Mouse (Mus musculus) kidney, postnatal 36 days (tissue): ENCODE results near the gene Tcp11.
A peak's percentile ranks its signal among the peaks of the same experiment; 100 is the strongest.

Experiments
- DNase-seq, 2 experiments: peaks; one replicate each; pipeline ENCODE4 v3.0.0; 2021 to 2022; ENCODE audit warnings: mixed read lengths in 2 of 2

Gene Tcp11

DNA sequence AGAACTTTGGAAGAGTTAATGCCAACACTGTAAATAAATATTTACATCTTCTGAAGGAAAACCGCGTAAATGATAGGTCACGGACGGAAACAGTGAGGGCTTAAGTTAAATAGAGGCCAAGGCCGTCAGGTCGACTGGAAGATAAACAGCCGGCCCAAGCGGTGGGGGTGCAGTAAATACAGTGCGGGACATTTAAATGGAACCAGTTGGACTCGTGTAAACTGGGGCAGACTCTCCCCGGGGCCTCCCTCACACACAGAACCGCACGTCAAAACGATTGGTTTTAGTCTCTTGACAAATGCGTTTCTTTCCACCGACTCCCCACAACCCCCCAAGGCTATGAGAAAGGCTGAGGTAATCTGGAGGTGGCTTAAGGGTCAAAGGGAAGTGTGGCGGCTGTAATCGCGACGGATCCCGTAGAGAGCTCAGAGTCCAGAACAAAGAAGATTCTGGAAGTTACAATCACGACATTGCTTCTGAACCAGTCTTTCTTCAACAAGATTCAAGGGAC lies 4.0 kb upstream of the Tcp11 start:
- no peak for DNase-seq

DNA sequence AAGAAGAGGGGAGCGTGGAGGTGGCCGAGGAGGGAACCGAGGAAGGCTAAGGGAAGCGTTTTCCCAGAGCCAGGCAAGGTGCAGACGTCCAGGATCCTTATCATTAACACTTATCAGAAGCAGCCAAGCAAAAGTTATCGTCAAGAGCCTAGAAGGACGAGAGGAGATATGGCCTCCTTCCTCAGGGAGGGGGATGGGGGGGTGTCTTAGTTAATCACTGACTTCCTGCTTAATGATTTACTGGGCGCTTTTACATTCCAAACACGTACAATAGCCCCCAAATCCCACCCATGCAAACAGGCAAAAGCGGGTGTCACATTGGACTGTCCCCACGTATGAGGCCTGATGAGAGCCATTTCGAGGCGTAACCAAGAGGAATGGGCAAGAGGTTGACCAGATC lies 2.4 kb upstream of the Tcp11 start:
- DNase-seq: no peak

DNA sequence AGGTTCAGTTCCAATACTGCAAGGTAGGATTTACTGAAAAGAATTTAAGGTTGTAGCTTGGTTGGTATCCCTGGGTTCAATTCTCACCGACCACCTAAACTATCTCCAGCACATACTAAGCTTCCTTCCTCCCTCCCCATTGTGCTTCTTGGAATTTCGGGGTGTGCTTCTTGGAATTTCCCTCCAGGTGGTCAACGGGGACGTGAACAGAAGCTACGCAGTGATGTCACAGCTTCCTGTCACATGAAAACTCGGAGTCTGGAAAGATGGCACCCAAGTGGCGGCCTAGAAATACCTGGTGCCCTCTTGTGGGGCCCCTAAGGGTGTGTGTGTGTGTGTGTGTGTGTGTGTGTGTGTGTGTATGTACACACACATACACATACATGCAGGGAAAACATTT lies 1.4 kb upstream of the Tcp11 start:
- no peak for DNase-seq

DNA sequence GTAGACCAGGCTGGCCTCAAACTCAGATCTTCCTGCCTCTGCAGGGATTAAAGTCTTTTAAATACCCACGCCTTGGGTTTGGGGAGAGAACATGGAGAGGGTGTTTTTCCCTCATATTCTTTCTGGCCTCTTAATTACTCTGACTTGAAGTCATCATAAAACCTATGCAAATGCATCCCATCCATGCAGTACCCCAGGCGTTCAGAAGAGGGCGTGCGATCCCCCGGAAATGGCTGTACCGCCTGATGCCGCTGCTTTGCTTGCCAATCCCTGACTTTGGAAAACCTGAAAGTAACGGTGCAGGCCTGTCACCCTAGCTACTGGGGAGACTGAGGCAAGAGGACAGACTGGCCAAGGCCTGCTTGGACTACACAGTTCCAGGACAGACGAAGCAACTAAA lies 946 bp upstream of the Tcp11 start:
- peak; percentile 46 to 68 for DNase-seq

DNA sequence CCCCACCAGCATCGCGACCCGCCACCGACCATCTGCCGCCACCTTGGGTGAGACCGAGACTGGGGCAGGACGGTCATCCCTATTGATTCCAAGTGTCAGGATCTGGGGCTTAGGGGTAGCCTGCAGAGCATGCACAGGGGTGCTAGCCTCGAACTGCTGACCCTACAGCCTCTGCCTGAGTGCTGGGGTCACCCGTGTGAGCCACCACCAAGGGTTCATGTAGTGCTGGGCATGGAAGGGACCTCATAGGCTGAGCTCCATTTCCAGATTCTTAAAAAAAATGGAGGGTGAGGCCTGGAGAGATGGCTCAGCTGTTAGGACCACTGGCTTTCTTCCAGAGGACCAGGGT lies 352 bp upstream of the Tcp11 start:
- no peak for DNase-seq

DNA sequence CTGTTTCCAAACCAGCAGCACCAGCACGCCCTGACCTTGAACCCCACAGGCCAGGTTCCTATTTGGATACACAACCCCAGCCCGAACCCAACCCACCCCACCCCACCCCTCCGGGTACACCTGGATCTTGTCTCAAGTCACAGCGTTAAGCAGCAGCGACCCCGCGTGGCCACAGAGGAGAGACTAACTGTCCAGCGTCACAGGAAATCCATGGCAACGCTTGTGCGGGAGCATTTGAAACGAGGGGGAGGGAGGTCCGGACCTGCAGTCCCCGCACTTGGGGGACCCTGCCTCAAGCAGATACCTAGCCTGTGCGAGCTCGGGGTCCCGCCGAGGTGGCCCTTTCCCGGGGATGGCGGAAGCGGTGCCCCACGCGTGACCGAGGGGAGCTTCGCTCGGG lies 821 bp downstream of the Tcp11 start:
- DNase-seq: peak; percentile 88 to 97

DNA sequence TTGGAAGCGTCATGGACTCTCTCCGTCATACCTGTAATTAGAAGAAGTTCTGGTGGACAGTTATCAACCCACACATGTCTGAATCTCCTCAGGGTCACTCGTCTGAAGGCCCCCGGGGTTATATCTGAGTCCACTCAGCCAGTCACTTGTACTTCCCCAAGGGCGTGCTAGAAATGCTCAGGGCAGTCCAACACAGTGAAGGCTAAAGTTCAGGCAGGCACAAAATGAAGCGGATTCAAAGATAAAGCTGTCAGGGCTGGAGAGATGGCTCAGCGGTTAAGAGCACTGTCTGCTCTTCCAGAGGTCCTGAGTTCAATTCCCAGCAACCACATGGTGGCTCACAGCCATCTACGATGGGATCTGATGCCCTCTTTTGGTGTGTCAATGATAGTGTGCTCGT lies 2.4 kb downstream of the Tcp11 start:
- no peak for DNase-seq

DNA sequence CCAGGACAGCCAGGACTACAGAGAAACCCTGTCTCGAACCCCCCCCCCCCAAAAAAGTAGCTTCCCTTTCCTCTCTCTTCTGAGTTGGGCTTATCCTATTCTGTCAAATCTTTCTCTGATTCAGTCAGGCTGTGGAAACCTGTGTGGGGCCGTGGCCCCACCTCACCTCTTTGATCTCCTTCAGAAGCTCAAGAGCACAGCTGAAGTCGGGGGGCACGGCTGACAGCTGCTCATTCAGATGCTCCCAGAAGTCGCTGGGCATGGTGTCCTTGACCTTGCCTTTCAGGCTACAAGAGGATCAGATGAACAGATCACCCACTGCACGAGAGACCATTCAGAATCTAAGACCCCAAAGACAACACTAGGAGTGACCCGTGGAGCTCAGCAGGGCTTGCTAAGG lies 6.0 kb downstream of the Tcp11 start:
- no peak for DNase-seq

DNA sequence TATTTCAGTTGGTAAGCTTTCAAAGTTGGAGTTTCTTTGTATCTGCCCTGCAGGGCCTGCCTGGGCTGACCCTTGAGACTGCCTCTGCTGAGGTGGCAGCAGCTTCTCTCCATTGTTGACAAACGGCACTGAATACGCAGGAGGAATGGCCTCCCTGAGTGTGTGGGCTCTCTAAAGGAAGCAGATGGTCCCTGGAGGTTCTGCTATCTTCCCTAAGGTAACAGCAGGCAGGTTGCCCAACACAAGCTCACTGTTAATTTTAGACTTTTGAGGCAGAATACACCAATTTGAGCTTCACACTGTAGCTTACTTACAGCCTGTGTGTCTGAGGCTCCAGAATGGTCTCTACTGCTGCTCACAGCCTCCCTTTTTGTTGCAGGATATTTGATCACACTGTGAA lies 7.7 kb downstream of the Tcp11 start:
- DNase-seq: no peak

DNA sequence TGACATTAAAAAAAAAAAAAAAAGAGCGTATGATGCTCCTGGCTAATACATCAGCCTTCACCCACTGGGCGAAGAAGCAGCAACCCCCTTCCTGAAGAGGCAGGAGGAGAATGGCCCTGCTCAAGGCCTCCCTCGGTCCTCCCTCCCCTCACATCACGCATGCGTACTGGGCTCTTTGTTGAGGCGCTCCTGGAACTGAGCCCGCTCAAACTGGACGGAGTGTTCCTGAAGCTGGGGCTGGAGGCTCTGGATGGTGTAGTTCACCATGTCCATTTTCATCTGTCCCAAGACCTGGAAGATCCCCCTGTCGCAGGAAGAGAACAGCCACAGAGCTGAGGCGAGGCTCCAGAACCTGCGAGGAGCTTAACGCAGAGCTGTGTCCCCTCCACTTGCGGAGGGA lies 10.2 kb downstream of the Tcp11 start:
- DNase-seq: no peak

DNA sequence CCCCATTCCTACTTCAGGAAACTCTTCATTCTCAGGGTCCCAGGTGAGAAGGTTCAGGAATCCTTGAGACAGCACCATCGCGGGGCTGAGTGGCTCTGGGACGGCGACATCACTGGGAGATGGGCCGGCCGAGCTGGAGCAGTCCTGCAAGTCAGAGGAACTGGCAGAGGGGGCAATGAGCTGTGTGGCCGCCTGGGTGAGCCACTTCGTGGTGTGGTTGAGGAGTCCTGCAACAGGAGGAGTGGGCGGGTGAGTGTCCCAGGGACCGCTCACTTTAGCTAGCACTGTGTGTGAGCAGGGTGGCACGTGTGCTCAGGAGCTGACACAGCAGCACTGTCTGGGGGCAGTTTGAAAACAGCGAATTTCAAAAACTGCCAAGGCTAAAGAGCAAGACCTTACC lies 11.0 kb downstream of the Tcp11 start:
- DNase-seq: no peak

DNA sequence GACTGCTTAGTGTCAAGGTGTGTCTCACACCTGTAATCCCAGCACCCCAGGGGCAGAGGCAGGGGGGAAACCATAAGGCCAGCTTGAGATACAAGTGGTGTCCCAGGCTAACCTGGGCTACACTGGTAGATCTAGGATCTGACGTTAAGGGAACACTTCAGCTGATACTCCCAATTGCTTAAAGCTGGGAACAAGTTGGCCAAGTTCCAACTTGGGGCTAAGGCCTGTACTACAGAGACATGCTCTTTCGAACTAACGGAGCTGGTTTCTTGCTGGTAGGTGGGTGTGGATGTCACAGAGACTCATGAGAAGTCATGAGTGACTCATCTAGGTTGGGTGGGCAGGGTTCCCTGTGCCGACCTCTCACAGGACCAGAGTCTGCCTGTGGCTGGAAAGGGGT lies 13.1 kb downstream of the Tcp11 start:
- no peak for DNase-seq

DNA sequence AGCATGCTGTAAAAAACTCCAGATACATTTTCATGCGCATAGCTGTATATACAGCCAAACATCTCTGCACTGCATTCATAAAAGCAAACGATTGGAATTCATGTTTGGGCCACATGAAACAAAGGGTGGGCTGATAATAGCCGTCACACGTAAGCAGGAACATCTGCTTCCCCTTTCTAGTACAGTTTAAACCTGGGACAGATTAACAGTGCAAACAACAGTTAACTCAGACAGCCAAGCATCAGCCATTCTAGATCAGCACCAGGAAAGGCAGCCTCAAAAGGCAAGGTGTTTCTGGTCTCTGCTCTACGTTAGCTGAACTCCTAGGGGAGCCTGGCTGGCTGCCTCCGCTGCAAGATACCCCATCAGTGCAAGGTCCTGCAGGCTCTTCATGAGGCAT lies 17.3 kb downstream of the Tcp11 start:
- DNase-seq: no peak

DNA sequence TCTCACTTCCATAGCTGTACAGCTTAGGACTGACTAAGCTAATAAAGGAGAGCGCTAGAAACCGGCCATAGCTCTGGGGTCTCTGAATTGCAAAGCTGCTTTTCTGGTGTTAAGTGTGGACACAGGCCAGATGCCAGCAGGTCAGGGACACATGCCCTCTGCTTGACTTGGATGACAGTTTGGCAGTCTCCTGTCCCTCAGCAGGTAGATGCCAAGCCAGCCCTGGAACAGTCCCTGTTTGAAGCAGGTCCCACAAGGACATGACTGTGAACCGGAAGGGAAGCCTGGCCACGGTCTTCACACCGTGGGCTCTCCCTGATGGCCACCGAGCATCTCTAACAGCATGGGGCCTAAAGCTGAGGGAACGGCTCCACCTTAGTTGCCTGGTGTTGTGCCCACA lies 17.7 kb downstream of the Tcp11 start:
- DNase-seq: no peak

DNA sequence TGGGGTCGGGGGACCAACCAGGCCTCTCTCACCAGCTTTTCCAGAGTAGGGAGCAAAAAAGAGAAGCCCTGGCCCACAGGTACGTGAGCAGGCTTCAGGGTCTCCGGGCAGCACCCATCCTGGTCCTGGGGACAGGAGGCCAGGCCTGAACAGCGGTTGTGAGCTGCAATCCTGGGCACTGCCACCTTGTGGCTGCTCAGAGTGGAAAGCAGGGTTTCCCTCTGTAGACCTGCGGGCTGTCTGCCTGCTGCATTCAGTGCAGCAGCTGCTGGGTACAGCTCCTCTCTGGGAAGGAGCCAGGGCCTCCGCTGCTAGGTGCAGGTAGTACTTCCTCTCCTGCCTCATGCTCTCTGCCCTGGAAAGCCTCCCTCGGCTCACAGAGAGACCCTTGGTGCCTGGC lies 19.0 kb downstream of the Tcp11 start:
- peak in 1 of 2 experiments; percentile 59 for DNase-seq

DNA sequence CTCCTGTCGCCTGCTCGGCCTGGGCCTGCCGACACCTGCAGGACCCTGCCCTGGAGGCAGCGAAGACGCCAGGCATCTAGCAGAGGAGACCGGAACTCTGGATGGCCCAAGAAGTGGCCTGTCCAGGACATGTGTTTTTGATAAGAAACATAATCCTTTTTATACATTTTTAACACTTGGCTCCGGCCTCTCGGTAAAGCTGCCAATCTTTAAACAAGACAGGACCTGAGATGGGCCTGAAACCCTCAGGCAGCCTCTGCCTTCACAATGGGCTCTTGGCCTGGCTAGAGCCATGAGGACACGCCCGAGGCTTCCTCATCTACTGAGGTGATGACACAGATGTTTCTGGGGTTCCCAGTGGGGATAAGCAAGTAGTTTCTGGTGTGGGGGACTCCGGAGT lies 19.8 kb downstream of the Tcp11 start:
- DNase-seq: no peak

DNA sequence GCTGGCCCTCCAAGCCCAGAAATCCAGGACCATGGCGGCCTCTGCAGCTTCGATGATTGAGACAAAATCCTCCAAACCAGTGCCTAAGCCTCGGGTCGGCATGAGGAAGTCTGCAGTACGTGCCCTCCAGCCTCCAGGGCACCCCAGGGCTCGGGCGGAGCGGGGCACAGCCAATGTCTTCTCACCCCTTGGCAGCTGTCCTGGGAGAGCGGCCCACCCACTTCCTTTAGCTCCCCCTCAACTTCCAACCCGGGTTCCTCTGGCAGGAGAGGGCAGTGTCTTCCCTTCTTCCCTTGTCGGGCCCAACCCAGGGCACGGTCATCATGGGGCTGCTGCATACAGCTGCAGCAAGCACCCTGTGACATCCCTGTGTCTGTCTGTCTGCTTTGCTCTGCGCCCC lies 22.1 kb downstream of the Tcp11 start:
- no peak for DNase-seq

DNA sequence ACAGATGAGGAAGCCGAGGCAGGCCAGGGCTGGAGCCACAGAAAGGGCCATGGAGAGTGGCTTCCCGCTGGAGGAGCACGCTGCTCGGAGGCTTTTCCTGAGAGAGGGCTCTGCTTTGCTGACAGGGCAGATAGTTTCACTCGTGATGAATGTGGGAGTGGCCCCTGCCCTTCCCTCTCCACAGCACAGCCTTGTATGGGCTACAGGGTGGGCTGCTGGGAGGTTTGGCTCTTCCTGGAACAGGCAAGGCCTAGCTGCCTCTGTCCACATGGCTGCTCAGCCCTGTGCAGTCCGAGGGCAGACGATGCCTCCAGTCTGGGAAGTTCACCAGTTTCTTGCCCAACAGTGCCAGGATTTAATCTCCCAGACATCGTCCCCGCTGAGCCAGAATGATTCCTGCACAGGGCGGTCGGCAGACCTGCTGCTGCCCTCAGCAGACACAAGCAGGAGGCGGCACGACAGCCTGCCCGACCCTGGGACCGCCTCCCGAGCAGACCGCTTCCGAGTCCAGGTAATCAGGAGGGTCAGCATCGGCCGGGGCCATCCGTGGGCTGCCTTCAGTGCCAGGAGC lies 28.1 kb downstream of the Tcp11 start:
- no peak for DNase-seq

DNA sequence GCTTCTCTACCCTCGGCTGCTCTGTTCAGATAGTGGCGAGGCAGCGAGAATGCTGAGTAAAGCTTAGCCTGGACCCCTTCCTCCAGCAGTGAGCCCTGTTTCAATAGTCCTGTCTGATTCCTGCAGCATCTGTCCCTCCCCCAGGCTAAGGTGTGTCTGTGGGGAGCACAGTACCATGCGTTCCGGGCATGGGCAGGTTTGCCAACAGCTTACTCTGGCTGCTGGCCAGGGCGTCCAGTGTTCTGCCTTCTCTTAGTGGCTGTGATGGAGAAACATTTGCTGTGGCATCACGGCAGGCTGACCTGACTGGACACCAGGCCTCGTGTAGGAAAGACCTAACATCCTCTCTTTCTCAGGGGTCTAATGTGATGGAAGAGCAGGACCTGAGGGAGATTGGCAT lies 30.2 kb downstream of the Tcp11 start:
- peak in 1 of 2 experiments; percentile 50 for DNase-seq

DNA sequence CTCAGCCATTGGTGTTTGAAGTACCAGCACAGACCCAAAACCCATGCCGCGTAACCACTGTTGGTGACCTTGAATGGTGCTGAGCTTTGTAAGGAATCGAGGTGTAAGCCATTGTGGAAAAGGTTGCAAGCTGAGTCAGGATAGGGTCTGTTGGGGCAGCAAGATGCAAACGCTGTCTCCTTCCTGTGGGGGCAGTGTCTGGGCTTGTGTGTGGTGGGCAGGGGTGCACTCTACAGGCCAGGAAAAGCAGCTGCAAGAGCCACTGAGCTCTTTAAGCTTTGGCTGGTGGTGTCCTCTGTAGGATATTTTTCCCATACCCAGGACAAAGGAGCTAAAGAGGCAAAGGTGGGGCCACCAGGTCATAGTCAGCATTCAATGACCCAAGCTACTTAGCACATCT lies 32.0 kb downstream of the Tcp11 start:
- DNase-seq: peak; percentile 35 to 56

DNA sequence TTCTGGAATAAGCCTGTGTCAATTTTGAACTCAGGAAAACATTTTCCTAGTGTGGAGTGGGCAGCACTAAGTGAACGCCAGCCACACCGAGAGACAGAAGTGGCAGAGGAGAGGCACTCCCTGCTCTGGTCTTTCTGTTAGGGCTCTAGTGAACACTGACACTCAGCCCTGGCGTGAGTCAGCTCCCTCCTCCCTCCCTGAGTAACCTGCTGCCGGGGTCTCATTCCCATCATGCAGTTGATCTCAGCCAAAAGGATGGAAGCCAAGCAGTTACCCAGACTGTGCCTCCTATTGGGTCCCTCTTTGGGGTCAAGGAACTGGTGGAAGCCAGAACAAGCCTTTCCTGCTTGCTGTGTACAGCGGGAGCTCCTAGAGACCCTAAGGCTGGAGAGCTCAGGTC lies 32.9 kb downstream of the Tcp11 start:
- no peak for DNase-seq

DNA sequence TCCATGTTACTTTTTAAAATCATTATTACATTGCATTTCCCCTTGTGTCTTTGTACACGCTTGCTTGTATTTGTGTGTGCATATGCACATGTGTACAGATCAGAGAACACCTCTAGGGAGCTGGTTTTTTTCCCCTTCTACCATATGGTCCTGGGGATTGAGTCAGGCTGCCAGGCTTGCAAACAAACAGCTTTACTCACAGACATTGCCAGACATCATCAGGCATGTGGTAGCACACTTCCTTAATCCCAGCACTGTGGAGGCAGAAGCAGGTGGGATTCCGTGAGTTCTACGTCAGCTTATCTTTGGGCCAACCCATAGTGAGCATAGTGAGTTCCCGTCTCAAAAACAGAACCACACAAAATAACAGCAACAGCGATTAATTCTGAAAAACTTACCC lies 33.4 kb downstream of the Tcp11 start:
- DNase-seq: no peak

DNA sequence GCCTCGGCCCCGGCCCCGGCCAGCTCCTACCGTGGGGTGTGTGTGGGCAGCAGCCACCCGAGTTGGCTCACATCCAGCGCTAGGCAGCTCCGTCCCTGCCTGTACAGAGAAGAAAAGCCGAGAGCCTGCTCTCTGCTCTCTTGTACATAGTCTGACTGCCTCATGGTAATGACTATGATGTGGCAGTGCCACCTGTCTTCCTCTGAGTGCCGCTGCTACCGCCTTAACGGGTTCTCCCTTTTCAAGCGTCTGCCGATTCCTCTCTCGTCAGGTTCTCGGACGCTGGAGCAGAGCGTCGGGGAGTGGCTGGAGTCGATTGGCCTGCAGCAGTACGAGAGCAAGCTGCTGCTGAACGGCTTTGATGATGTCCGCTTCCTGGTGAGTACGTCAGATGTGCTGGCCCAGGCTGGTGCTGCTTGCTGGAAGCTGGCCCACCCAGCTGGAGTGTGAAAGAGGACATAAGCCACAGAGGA lies 38.1 kb downstream of the Tcp11 start:
- DNase-seq: peak in 1 of 2 experiments; percentile 46

DNA sequence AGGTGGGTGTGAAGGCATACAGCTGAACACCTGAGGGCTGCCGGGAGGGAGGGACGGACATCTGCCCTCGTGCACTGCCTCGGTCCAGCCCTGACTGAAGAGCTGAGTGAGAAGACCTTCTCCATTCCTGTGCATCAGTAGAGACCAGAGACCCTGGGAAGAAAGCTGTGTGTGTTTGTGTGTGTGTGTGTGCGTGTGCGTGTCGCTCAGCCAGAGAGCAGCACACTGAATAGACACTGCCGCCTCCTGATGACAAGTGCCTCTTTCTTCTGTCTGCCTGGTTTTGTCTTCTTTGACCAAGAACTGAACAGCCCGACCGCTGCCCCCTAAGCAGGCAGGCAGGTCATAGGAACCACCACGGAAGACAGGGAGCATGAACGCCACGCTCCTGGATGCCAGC lies 39.1 kb downstream of the Tcp11 start:
- no peak for DNase-seq

DNA sequence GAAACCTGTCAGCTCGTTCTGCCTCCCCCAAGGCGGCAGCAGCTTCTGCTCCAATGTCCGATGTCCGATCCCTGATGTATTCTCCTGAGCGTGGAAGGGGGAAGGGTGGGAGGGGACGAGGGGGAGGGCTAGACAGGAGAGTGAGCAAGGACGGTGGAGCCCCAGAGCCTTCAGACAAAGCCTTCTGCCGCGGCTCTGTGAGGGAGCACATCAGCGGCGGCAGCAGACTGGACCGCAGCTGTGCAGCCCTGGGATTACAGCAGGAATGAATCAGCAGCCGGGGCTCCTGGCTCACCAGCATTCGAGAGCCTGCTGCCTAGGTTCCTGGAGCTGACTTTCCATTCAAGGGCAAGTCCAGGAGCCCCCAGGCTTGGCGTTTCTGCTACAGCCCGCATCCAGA lies 39.8 kb downstream of the Tcp11 start:
- DNase-seq: no peak
